Mouse (Mus musculus): Measurements from ENCODE around the gene Syn3. TPM values are rescaled to one million over a fixed set of nuclear protein-coding genes. Genes with fewer than 3 reads are reported as not detected.

Syn3 gene
- polyA plus RNA-seq, 1 experiment from 2014 or later = 3.0 TPM

DNA sequence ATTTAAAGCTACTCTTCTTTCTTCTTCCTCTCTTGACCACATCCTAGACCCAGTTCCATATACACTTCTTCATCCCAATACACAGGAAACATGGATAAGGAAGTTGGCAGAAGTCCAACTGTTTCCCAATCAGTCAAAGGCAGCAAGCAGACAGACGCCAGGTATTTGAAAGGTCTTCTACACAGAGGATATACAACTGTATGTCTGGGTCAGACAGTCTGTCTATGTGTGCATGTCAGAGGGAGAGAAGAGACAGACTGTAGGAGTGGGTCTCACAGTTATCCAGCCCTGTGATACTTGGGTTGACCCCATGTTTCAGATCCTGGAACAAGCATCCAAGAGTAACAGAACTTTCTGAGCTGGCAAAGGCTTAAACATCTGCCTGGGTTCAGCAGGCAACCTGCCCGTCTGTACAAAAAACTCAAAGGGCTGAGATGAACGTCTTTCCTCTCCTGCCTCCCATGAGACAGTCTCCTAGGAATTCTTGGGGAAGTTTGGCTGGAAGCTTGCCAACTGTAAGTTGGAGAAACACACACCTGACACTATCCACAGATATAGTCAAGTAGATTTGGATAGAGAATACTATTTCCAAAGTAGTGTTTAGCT, 152.4 kb downstream of the Syn3 start:
- H3K9me3 ChIP-seq (replicated peaks) = no peaks in the 10 kb centered on the region
- no peak for DNase-seq (ENCODE audit: low spot score)
- H3K36me3 ChIP-seq = peaks cover 10% of the 10 kb centered on the region
- no peak overlapping the region for H3K27ac ChIP-seq (replicated peaks)
- H3K27me3 ChIP-seq (ENCODE audit: low read depth, poor library complexity, severe bottlenecking) = no peaks in the 10 kb centered on the region
- 77% methylated on average over 3 of the region's 3 CpGs for WGBS
- no peak overlapping the region for H3K4me3 ChIP-seq
- H3K4me1 ChIP-seq = peaks cover 18% of the 10 kb centered on the region

DNA sequence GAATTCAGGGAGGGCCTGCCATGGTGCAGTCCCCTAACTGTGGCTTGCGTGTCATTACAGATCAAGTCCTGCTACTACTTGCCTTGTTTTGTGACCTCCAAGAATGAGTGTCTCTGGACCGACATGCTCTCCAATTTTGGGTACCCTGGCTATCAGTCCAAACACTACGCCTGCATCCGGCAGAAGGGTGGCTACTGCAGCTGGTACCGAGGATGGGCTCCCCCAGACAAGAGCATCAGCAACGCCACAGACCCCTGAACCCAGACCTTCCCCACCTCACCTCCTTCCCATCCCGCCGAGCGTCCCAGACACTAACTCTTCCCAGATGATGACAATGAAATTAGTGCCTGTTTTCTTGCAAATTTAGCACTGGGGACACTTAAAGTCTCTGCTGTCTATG, 153.1 kb downstream of the Syn3 start:
- no peaks in the 10 kb centered on the region for H3K9me3 ChIP-seq (replicated peaks)
- H3K4me1 ChIP-seq = peaks cover 25% of the 10 kb centered on the region
- no peak overlapping the region for H3K27ac ChIP-seq (replicated peaks)
- DNase-seq (ENCODE audit: low spot score) = no peak
- WGBS = 92% methylated on average over 9 of the region's 9 CpGs
- H3K27me3 ChIP-seq (ENCODE audit: low read depth, poor library complexity, severe bottlenecking) = no peaks in the 10 kb centered on the region
- no peak overlapping the region for H3K4me3 ChIP-seq
- peaks cover 10% of the 10 kb centered on the region for H3K36me3 ChIP-seq

DNA sequence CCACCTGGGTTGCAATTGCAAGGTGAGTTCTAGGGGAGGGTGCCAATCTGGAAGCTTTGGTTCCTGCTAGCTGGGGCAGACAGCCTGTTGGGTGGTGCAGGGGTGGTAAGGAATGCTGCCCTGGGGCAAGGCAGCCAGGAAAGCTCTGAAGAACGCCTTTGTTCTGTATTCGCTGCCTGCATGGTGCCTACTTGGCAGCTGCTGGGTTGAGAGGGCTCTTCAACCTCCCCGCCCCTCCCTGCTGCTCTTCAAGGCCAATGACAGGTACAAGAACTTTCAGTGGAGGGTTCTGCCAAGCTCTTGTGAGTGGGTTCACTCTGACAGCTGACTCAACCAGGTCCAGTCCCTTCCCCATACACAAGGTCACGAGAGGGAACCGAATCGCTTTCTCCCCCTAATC, 154.0 kb downstream of the Syn3 start:
- Histone ChIP-seq H3K9me3 (replicated peaks) (no peaks in the 10 kb centered on the region), H3K4me1 (peaks cover 28% of the 10 kb centered on the region), H3K36me3 (peaks cover 10% of the 10 kb centered on the region), H3K27ac (replicated peaks) (no peak overlapping the region), H3K27me3 (ENCODE audit: low read depth, poor library complexity, severe bottlenecking) (no peaks in the 10 kb centered on the region), H3K4me3 (no peak overlapping the region)
- WGBS = 88% methylated on average over 6 of the region's 6 CpGs
- no peak for DNase-seq (ENCODE audit: low spot score)

DNA sequence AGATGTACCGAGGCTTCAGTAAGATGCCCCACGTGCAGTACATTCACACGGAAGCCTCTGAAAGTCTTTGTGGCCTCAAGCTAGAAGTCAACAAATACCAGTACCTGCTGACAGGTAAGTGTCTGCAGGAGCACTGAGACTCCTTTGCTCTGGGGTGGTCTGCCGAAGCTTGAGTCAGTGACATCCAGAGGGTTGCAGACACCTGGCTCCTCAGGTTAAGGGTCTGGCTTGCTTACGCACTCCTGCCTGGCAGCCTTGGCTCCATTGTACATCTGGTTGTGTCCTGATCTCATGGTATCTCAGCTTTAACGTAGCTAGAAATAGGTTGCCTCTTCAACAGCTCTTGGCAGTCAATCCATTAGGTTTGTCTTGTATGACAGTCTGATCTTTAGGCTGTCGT, 154.8 kb downstream of the Syn3 start:
- Histone ChIP-seq H3K27me3 (ENCODE audit: low read depth, poor library complexity, severe bottlenecking) (no peaks in the 10 kb centered on the region), H3K4me3 (no peak overlapping the region), H3K36me3 (peaks cover 10% of the 10 kb centered on the region), H3K9me3 (replicated peaks) (no peaks in the 10 kb centered on the region), H3K4me1 (peaks cover 28% of the 10 kb centered on the region), H3K27ac (replicated peaks) (no peak overlapping the region)
- no peak for DNase-seq (ENCODE audit: low spot score)
- 91% methylated on average over 7 of the region's 7 CpGs for WGBS

DNA sequence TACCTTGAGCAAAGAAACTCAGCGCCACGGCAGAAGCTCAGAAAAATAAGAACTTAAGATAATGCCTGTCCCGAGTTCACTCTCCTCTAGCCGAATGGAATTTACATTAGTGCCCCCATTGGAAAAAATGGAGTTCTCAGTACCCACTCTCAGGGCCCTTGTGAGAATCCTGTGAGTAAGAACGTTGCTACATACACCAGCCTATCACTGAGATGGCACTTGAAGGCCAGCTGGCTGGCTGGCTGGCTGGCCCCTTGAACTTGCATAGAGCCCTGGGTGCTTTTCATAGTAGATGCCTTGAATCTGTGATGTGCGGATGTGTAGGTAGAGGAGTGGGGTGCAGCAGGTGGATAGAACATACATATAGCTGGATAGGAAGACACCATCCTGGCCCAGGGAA, 155.3 kb downstream of the Syn3 start:
- WGBS = 92% methylated on average over 6 of the region's 6 CpGs
- no peak for DNase-seq (ENCODE audit: low spot score)
- Histone ChIP-seq H3K27ac (replicated peaks) (no peak overlapping the region), H3K4me1 (peaks cover 31% of the 10 kb centered on the region), H3K4me3 (no peak overlapping the region), H3K9me3 (replicated peaks) (no peaks in the 10 kb centered on the region), H3K36me3 (peaks cover 10% of the 10 kb centered on the region), H3K27me3 (ENCODE audit: low read depth, poor library complexity, severe bottlenecking) (no peaks in the 10 kb centered on the region)

DNA sequence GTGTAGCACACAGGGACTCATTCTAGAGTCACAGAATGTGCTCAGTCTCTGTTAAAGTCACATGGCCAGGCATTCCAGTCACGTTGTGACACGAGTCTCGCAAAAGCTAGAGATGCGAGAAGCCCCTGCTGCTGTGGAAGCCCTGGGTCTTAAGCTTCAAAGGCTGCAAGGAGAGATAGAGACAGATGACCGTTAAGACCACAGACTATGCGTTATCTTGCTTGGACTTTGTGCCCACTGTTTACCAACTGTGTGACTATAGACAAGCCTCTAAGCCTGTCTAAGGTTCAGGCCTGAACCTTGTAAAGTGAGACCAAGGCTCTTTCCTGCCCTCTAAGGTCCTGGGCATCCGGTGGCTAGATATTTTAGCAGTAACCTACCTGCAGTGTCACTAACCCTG, 156.0 kb downstream of the Syn3 start:
- H3K4me3 ChIP-seq = no peak overlapping the region
- no peak for DNase-seq (ENCODE audit: low spot score)
- 70% methylated on average over 7 of the region's 7 CpGs for WGBS

DNA sequence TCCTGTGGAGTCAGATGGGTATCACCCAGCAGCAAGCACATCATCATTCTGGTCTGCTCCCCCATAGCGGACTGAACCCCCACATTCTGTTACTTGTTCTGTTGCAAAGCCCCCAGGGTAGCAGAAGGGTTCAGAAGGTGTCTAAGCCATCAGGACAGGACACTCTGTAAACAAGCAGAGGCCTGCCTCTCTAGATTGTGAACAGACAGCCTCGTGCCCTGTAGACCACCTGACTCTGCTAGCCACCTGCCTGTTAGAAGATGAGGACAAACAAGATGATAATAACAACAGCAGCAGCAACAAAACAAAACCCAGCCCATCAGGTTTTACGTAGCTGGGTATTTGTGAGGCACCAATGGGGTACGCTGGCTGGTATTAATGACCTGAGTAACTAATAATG, 156.5 kb downstream of the Syn3 start:
- 92% methylated on average over 4 of the region's 4 CpGs for WGBS
- no peak for DNase-seq (ENCODE audit: low spot score)
- Histone ChIP-seq H3K9me3 (replicated peaks) (no peaks in the 10 kb centered on the region), H3K36me3 (peaks cover 10% of the 10 kb centered on the region), H3K4me3 (no peak overlapping the region), H3K4me1 (peaks cover 36% of the 10 kb centered on the region), H3K27me3 (ENCODE audit: low read depth, poor library complexity, severe bottlenecking) (no peaks in the 10 kb centered on the region), H3K27ac (replicated peaks) (0 out of 2 replicates have a peak overlapping the region, but pooled peaks have one; percentile 47)

More for the DNA sequence above, 156.0 kb downstream of the Syn3 start:
- H3K9me3 ChIP-seq (replicated peaks) = no peaks in the 10 kb centered on the region
- H3K27ac ChIP-seq (replicated peaks) = no peak overlapping the region
- peaks cover 10% of the 10 kb centered on the region for H3K36me3 ChIP-seq
- peaks cover 36% of the 10 kb centered on the region for H3K4me1 ChIP-seq
- no peaks in the 10 kb centered on the region for H3K27me3 ChIP-seq (ENCODE audit: low read depth, poor library complexity, severe bottlenecking)

DNA sequence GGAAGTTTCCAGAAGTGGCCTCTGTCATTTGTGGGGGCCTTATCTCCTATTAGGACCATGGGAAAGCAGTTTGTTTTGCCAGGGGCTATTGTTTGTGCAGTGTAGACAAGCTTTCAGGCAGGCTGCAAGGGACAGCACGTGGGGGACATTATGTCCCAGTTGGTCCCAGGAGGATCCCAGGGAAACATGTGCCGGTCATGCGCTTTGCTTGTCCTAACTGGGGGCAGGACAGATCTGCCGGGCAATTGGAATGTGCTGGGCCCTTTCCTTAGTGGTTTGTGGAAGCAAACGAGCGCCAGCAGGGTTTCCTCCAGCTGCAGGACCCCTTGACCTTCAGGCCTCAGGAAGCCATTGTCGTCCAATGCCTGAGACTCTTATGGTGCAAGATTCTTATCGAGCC, 157.1 kb downstream of the Syn3 start:
- WGBS = 40% methylated on average over 8 of the region's 8 CpGs
- Histone ChIP-seq H3K27ac (replicated peaks) (peak overlapping the region; percentile 47; the same call in 1 of the 2 replicates), H3K9me3 (replicated peaks) (no peaks in the 10 kb centered on the region), H3K36me3 (peaks cover 10% of the 10 kb centered on the region), H3K4me1 (peaks cover 36% of the 10 kb centered on the region), H3K27me3 (ENCODE audit: low read depth, poor library complexity, severe bottlenecking) (no peaks in the 10 kb centered on the region), H3K4me3 (no peak overlapping the region)
- peak; percentile 40 for DNase-seq (ENCODE audit: low spot score)

DNA sequence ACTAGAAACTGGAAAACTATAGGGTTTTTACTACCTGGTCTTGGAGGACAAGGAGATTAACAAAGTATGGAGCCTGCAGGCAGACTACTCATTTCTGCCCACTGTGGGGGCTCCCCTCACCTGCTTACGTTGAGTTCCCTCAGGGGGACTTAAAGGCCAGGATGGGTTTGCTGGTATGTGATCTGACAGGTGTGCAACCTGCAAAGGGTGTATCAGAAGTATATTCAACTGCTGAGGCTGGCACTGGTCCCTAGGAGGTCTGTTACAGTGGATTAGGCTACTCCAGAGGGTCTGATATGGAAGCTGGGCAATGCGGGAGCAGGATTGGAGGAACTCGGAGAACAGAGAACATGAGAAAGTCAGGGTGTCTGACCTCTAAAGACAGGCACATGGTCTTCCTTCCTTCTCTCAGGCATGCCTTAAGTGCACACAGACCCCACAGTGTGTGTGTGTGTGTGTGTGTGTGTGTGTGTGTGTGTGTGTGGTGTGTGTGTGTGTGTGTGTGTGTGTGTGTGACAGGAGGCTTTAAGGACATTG, 157.6 kb downstream of the Syn3 start:
- Histone ChIP-seq H3K27ac (replicated peaks) (peak overlapping the region; percentile 47; the same call in 1 of the 2 replicates), H3K27me3 (ENCODE audit: low read depth, poor library complexity, severe bottlenecking) (no peaks in the 10 kb centered on the region), H3K36me3 (peaks cover 10% of the 10 kb centered on the region), H3K4me3 (no peak overlapping the region), H3K4me1 (peaks cover 36% of the 10 kb centered on the region), H3K9me3 (replicated peaks) (no peaks in the 10 kb centered on the region)
- WGBS = 77% methylated on average over 3 of the region's 3 CpGs
- no peak for DNase-seq (ENCODE audit: low spot score)

DNA sequence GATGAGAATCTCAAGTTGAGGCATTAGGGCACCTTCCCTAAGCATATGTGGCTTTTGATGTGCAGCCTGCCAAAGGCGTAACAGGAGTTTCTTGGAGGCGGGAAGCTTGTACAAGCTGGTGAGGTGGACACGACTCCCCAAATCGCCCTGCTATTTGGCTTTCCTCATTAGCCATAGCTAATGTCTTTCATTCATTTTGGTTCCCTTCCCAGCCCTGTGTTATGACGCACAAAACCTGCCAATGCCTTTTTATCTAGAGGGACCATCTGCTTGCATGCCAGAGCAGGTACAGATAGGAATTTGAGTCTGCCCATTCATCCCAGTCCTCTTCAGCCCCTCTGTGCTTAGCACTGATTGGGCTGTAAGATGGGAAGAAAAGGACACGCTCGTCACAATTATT, 158.3 kb downstream of the Syn3 start:
- 85% methylated on average over 7 of the region's 7 CpGs for WGBS
- Histone ChIP-seq H3K4me3 (no peak overlapping the region), H3K36me3 (peaks cover 6% of the 10 kb centered on the region), H3K27me3 (ENCODE audit: low read depth, poor library complexity, severe bottlenecking) (no peaks in the 10 kb centered on the region), H3K4me1 (peaks cover 36% of the 10 kb centered on the region), H3K27ac (replicated peaks) (no peak overlapping the region), H3K9me3 (replicated peaks) (no peaks in the 10 kb centered on the region)
- DNase-seq (ENCODE audit: low spot score) = no peak

DNA sequence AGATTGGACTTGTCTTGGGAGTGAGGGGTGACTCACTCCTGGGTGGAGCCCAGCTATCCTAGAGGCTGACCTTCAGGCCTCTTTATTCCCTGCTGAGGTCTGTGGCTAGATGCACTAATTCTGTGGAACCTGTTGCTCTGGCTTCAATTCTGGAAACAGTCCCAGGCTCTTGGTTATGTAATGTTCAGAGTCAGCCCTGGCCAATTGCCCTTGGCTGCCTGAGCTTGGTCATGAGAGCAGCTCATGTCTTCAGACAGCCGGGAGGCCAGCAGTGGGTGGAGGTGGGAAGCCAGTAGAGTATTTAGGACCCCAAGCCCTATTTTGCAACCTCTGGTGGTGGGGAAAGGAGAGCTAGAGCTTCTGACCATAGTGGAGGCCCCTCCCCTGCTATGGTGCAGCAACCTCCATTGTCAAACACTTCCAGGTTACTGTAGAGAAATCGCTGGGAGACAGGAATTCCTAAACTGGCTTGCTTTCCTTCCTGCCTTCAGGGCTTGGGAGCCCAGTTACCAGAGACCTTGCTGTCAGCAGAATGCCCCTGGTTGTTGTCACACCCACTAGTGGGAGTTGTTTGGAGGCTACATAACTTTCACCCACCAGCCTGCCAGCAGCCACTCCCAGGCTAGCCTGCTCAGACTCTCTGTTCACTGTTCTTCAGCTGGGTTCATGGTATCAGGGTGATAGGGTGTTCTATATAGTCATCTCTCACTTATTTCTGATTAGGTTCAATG, 158.9 kb downstream of the Syn3 start:
- no peaks in the 10 kb centered on the region for H3K27me3 ChIP-seq (ENCODE audit: low read depth, poor library complexity, severe bottlenecking)
- no peak overlapping the region for H3K4me3 ChIP-seq
- no peak overlapping the region for H3K27ac ChIP-seq (replicated peaks)
- peaks cover 6% of the 10 kb centered on the region for H3K36me3 ChIP-seq
- DNase-seq (ENCODE audit: low spot score) = no peak
- peaks cover 38% of the 10 kb centered on the region for H3K4me1 ChIP-seq
- no peaks in the 10 kb centered on the region for H3K9me3 ChIP-seq (replicated peaks)
- WGBS = 82% methylated on average over 2 of the region's 2 CpGs

DNA sequence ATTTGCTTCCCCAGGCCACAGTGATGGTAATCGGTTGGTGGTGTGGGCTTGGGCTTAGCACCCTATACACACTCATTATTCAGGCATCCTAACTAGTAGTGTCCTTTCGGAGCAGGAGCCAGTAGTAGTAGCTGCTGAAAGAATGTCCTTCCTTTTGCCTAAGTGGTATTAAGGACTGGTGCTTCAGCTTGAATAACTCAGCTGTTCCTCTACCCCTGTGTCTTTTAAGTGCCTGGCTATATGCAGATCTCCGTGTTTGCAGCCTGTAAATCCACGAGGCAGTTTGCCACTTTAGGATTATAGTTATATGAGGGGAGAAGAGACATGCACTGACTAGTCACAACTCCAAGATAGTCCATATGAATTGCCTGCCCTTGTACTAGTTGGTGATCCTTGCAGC, 159.6 kb downstream of the Syn3 start:
- WGBS = 82% methylated on average over 4 of the region's 4 CpGs
- no peak overlapping the region for H3K27ac ChIP-seq (replicated peaks)
- no peaks in the 10 kb centered on the region for H3K36me3 ChIP-seq
- H3K27me3 ChIP-seq (ENCODE audit: low read depth, poor library complexity, severe bottlenecking) = no peaks in the 10 kb centered on the region
- H3K4me1 ChIP-seq = peaks cover 41% of the 10 kb centered on the region
- H3K4me3 ChIP-seq = no peak overlapping the region
- H3K9me3 ChIP-seq (replicated peaks) = no peaks in the 10 kb centered on the region
- no peak for DNase-seq (ENCODE audit: low spot score)

DNA sequence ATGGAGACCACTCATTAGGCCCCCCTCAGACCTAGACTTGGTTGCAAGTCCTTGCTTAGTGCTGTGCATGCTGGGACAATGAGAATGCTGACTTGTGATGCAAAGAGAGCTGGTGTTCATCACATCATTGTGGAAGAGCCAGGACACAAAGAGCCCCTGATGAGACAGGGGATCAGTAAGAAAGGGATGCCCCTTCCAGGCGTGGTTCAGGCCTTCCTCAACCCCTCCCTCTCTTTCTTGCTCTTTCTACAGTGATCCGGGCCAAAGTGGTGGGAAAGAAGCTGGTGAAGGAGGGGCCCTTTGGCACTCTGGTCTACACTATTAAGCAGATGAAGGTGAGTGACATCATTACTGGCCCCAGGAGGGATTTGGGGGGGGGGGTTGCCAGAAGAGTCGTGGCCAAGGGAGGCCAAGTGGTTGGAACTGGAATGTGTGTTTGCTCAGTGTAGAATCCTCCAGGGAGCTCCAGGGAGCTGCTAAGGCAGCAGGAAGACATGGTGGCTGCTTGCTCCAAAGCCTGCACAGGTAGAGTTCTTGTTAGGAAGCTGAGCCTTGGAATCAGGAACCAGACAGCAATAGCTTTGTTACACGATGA, 160.5 kb downstream of the Syn3 start:
- H3K9me3 ChIP-seq (replicated peaks) = no peaks in the 10 kb centered on the region
- DNase-seq (ENCODE audit: low spot score) = no peak
- 31% methylated on average over 4 of the region's 4 CpGs for WGBS
- no peak overlapping the region for H3K27ac ChIP-seq (replicated peaks)
- no peak overlapping the region for H3K4me3 ChIP-seq
- H3K4me1 ChIP-seq = peaks cover 41% of the 10 kb centered on the region
- no peaks in the 10 kb centered on the region for H3K36me3 ChIP-seq
- no peaks in the 10 kb centered on the region for H3K27me3 ChIP-seq (ENCODE audit: low read depth, poor library complexity, severe bottlenecking)
